Mouse (Mus musculus) megakaryocyte, embryonic 14.5 days (primary cell): ENCODE data around the gene Rnf34. TPM values are rescaled to one million over a fixed set of nuclear protein-coding genes. Genes with fewer than 3 reads are reported as not detected.

Experiments
- H3K27me3 ChIP-seq: replicated peaks from 2 replicates; pipeline ENCODE3; 2012; ENCODE audit warnings: inconsistent platforms
- H3K36me3 ChIP-seq: replicated peaks from 2 replicates; pipeline ENCODE3; 2012; ENCODE audit warnings: low read length, inconsistent platforms, mixed read lengths
- H3K4me1 ChIP-seq: 2 replicates; pipeline ENCODE4 v1.6.1; 2012; ENCODE audit warnings: inconsistent platforms
- H3K4me3 ChIP-seq: replicated peaks from 2 replicates; pipeline ENCODE3; 2012; ENCODE audit warnings: moderate library complexity, mild to moderate bottlenecking, inconsistent platforms
- H3K9me3 ChIP-seq: 2 replicates; pipeline ENCODE4 v1.6.1; 2012; ENCODE audit warnings: inconsistent platforms
- FLI1 ChIP-seq: IDR thresholded peaks from 2 replicates; pipeline ENCODE4 v1.6.1; 2012; ENCODE audit warnings: low read length, inconsistent platforms, mixed read lengths
- GATA1 ChIP-seq: IDR thresholded peaks from 3 replicates; pipeline ENCODE4 v1.6.1; 2012; ENCODE audit warnings: mixed read lengths, low read length, inconsistent platforms, borderline replicate concordance
- polyA plus RNA-seq: library from polyadenylated mRNA; stranded (reverse); fragments of >175 nt; gene quantifications from 2 replicates; pipeline ENCODE4 v1.2.3, GENCODE M21; 2012; ENCODE audit warnings: low replicate concordance; ENCODE audit not compliant: insufficient read depth

Rnf34 gene
- polyA plus RNA-seq, 1 experiment, result 8.3 TPM

GRCm38 (mm10) chr5:122855858-122856257, 6.0 kb downstream of the Rnf34 start:
- Histone ChIP-seq H3K36me3 (peaks cover 29% of the 10 kb centered on the region), H3K4me3 (no peak overlapping the region), H3K4me1 (peaks cover 29% of the 10 kb centered on the region), H3K27me3 (no peaks in the 10 kb centered on the region), H3K9me3 (no peaks in the 10 kb centered on the region)
- TF ChIP-seq GATA1, result no peak
- TF ChIP-seq FLI1, result no peak

- no peaks in the 10 kb centered on the region for H3K9me3 ChIP-seq
- no peak overlapping the region for H3K4me3 ChIP-seq
- H3K36me3 ChIP-seq, result peaks cover 78% of the 10 kb centered on the region
- no peak for TF ChIP-seq FLI1
- no peak for TF ChIP-seq GATA1
- peaks cover 24% of the 10 kb centered on the region for H3K4me1 ChIP-seq
- no peaks in the 10 kb centered on the region for H3K27me3 ChIP-seq
Measured at GRCm38 (mm10) chr5:122863053-122863452, 13.2 kb downstream of the Rnf34 start.

- Histone ChIP-seq H3K4me3 (no peak overlapping the region), H3K36me3 (peaks cover 85% of the 10 kb centered on the region), H3K9me3 (no peaks in the 10 kb centered on the region), H3K4me1 (no peaks in the 10 kb centered on the region), H3K27me3 (no peaks in the 10 kb centered on the region)
- TF ChIP-seq GATA1, result no peak
- TF ChIP-seq FLI1, result no peak
Measured at GRCm38 (mm10) chr5:122872626-122873025, 22.8 kb downstream of the Rnf34 start.

- TF ChIP-seq FLI1 (no peak), GATA1 (no peak)
- Histone ChIP-seq H3K4me3 (no peak overlapping the region), H3K9me3 (no peaks in the 10 kb centered on the region), H3K4me1 (no peaks in the 10 kb centered on the region), H3K27me3 (no peaks in the 10 kb centered on the region), H3K36me3 (peaks cover 85% of the 10 kb centered on the region)
Measured at GRCm38 (mm10) chr5:122873573-122873972, 23.7 kb downstream of the Rnf34 start.

GRCm38 (mm10) chr5:122874359-122874758, 24.5 kb downstream of the Rnf34 start:
- Histone ChIP-seq H3K9me3 (no peaks in the 10 kb centered on the region), H3K4me1 (no peaks in the 10 kb centered on the region), H3K27me3 (no peaks in the 10 kb centered on the region), H3K4me3 (no peak overlapping the region), H3K36me3 (peaks cover 85% of the 10 kb centered on the region)
- no peak for TF ChIP-seq GATA1
- TF ChIP-seq FLI1, result no peak

- TF ChIP-seq FLI1 (no peak), GATA1 (no peak)
- Histone ChIP-seq H3K9me3 (no peaks in the 10 kb centered on the region), H3K27me3 (no peaks in the 10 kb centered on the region), H3K4me3 (no peak overlapping the region), H3K36me3 (peaks cover 96% of the 10 kb centered on the region), H3K4me1 (peaks cover 3% of the 10 kb centered on the region; the same call in 1 of the 2 replicates)
Measured at GRCm38 (mm10) chr5:122876671-122877070, 26.8 kb downstream of the Rnf34 start.

GRCm38 (mm10) chr5:122880241-122880980, 30.6 kb downstream of the Rnf34 start:
- no peak for TF ChIP-seq FLI1
- TF ChIP-seq GATA1, result no peak
- Histone ChIP-seq H3K4me1 (peaks cover 33% of the 10 kb centered on the region), H3K4me3 (no peak overlapping the region), H3K27me3 (no peaks in the 10 kb centered on the region), H3K9me3 (no peaks in the 10 kb centered on the region), H3K36me3 (peaks cover 79% of the 10 kb centered on the region)

- Histone ChIP-seq H3K4me3 (no peak overlapping the region), H3K4me1 (peaks cover 42% of the 10 kb centered on the region), H3K9me3 (no peaks in the 10 kb centered on the region), H3K27me3 (no peaks in the 10 kb centered on the region), H3K36me3 (peaks cover 79% of the 10 kb centered on the region)
- TF ChIP-seq FLI1, result no peak
- TF ChIP-seq GATA1, result no peak
Measured at GRCm38 (mm10) chr5:122881313-122881712, 31.5 kb downstream of the Rnf34 start.

- H3K9me3 ChIP-seq, result no peaks in the 10 kb centered on the region
- no peak overlapping the region for H3K4me3 ChIP-seq
- TF ChIP-seq GATA1, result no peak
- TF ChIP-seq FLI1, result no peak
- H3K4me1 ChIP-seq, result peaks cover 45% of the 10 kb centered on the region
- peaks cover 72% of the 10 kb centered on the region for H3K36me3 ChIP-seq
- H3K27me3 ChIP-seq, result no peaks in the 10 kb centered on the region
Measured at GRCm38 (mm10) chr5:122882256-122883050, 32.6 kb downstream of the Rnf34 start.

- Histone ChIP-seq H3K4me1 (peaks cover 50% of the 10 kb centered on the region), H3K27me3 (no peaks in the 10 kb centered on the region), H3K36me3 (peaks cover 72% of the 10 kb centered on the region), H3K9me3 (no peaks in the 10 kb centered on the region), H3K4me3 (no peak overlapping the region)
- TF ChIP-seq FLI1 (no peak), GATA1 (no peak)
Measured at GRCm38 (mm10) chr5:122883237-122883636, 33.4 kb downstream of the Rnf34 start.
